Mouse (Mus musculus) c-Kit-positive CD71-negative TER-119-negative erythroid progenitor cells, embryonic 14.5 days (primary cell): Measurements from ENCODE around the gene Kdm5d.

Source experiments
- DNase-seq: peaks from one replicate; pipeline ENCODE4 v3.0.0-alpha.2; 2013; ENCODE audit warnings: low read depth

Gene Kdm5d

DNA sequence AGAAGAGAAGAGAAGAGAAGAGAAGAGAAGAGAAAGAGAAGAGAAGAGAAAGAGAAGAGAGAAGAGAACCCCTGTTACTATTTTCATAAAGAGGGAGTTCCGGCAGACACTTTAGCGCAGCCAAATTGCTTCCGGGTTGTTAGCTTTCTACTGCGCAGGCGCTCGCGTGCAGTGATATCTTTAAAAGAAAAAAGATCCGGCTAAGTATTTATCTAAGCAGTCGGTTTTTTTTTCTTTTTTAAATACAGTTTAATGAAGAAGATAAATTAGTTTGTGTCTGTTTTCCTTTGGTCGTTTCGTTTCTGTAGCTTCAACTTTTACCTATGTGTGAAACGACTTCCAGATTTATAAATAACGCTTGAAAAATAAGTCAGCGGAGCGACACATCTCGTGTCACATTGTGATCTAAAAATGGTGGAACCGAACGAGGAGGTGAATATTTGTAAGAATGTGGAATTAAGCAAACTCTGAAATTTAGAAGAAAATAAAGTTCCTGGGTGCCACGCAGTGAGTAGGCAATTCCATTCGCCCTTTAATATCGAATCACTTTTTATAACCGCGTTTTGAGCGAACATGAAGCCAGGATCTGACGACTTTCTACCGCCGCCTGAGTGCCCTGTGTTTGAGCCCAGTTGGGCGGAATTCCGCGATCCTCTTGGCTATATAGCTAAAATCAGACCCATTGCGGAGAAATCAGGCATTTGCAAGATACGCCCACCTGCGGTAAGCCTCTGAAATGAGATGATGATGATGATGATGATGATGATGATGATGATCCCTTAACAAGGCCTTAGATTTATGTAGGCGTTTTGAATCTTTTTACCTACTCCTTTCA, at the start of gene Kdm5d:
Gene Kdm5d, plus strand, starts transcription at position 396 of the 835 bp plus-strand sequence.
- peak; percentile 8 for DNase-seq

DNA sequence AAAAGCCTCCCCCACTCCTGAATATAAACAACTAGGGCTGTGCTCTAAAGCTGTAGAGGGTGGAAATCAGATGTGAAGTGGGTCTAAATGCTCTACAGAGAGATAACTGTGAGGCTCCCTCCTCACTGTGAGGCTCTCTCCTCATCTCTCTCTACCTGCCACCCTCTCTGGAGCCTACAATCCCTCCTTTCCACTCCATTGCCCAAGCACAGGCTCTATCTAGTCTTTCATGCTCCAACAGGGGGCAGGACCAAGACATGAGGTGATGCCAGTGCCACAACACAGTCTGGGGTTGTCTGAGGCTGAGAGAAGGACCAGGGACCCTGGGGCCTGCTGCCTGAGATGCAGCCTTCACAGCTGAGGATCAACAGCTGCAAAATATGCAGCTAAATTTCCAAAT, 25.2 kb upstream of the Kdm5d start:
- no peak for DNase-seq

- no peak for DNase-seq
Observed at GRCm38 (mm10) chrY:872855-873549, 24.6 kb upstream of the Kdm5d start.
